Mouse (Mus musculus): ENCODE measurements around the gene Erg28.

DNA sequence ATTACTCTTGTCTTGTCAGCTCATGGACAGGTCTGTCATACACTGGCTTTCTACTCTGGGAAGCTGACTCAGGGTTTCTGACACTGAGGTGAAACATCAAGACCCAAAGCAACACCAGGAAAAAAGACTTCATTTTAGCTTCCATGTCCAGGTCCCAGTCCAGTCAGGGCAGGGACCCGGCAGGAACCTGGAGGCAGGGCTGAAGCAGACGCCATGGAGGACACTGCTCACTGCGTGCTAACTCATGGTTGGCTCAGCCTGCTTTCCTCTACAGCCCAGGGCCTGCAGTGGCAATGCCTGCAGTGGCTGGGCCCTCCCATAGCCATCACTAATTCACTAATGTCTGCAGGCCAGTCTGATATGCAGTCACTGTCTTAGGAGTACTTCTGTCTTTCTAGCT, 4.5 kb upstream of the Erg28 start:
- TF ChIP-seq USF1 (IDR thresholded peaks at IDR 0.05; ENCODE audit: low read depth) (no peak), MYOD1 (IDR thresholded peaks at IDR 0.05; ENCODE audit: control insufficient read depth in 1 of 3, insufficient read length in 2 of 3, low read depth in 2 of 3) (no peak), POLR2AphosphoS2 (IDR thresholded peaks at IDR 0.05; ENCODE audit: insufficient read length, low read depth) (no peak), POLR2A (IDR thresholded peaks at IDR 0.05; ENCODE audit: insufficient read length, low read depth) (no peak), E2F4 (IDR thresholded peaks at IDR 0.05; ENCODE audit: insufficient read depth) (no peak), CEBPB (IDR thresholded peaks at IDR 0.05; ENCODE audit: insufficient read depth, poor library complexity, severe bottlenecking) (no peak), MYOG (IDR thresholded peaks at IDR 0.05; ENCODE audit: control insufficient read depth in 1 of 3, insufficient read depth in 1 of 3, insufficient read length in 2 of 3, low read depth in 2 of 3) (no peak)
